Mouse (Mus musculus) hindbrain, embryonic 11.5 days (tissue): Measurements from ENCODE around the gene Hjurp. TPM values are rescaled to one million over a fixed set of nuclear protein-coding genes. Genes with fewer than 3 reads are reported as not detected.

Source experiments
- ATAC-seq: fragments of 200-750 bp; cut with Nextera tagmentation; 2 replicates; pipeline ENCODE4 v1.8.0; 2017; ENCODE audit warnings: mild to moderate bottlenecking, moderate TSS enrichment, moderate library complexity; ENCODE audit not compliant: low FRiP score
- DNase-seq: peaks from one replicate; pipeline ENCODE4 v3.0.0-alpha.2; 2015; ENCODE audit warnings: low spot score
- H3K27ac ChIP-seq: fragments of 300-500 bp; sonication (generic); 2 replicates; pipeline ENCODE4 v1.5.1; 2014; ENCODE audit warnings: mild to moderate bottlenecking, low read depth, low read length
- H3K27me3 ChIP-seq: fragments of 300-500 bp; sonication (generic); 2 replicates; pipeline ENCODE4 v1.6.1; 2014; ENCODE audit warnings: mild to moderate bottlenecking, low read length, moderate library complexity, mixed read lengths; ENCODE audit not compliant: control insufficient read depth, insufficient read depth
- H3K36me3 ChIP-seq: fragments of 300-500 bp; sonication (generic); 2 replicates; pipeline ENCODE4 v1.6.1; 2014; ENCODE audit warnings: mild to moderate bottlenecking, low read length, moderate library complexity, mixed read lengths; ENCODE audit not compliant: control insufficient read depth, insufficient read depth
- H3K4me1 ChIP-seq: fragments of 300-500 bp; sonication (generic); replicated peaks from 2 replicates; pipeline ENCODE4 v1.6.1; 2014; ENCODE audit warnings: low read length, mixed read lengths; ENCODE audit not compliant: control insufficient read depth, insufficient read depth
- H3K4me2 ChIP-seq: fragments of 300-500 bp; sonication (generic); replicated peaks from 2 replicates; pipeline ENCODE4 v1.6.1; 2014; ENCODE audit warnings: mild to moderate bottlenecking, low read depth, low read length
- H3K4me3 ChIP-seq: fragments of 300-500 bp; sonication (generic); 2 replicates; pipeline ENCODE4 v1.5.1; 2014; ENCODE audit warnings: low read depth, low read length
- H3K9ac ChIP-seq: fragments of 300-500 bp; sonication (generic); 2 replicates; pipeline ENCODE4 v1.6.1; 2014; ENCODE audit warnings: low read depth, low read length
- H3K9me3 ChIP-seq: fragments of 300-500 bp; sonication (generic); 2 replicates; pipeline ENCODE4 v1.6.1; 2016; ENCODE audit warnings: low read length; ENCODE audit not compliant: control insufficient read depth
- WGBS: fragments of 180-500 bp; shearing (Covaris S2); extraction: QIAGEN DNeasy Blood & Tissue Kit; methylation state at CpG from one replicate; pipeline ENCODE4 v1.1.7; 2014; 5-methylcytosine and 5-hydroxymethylcytosine counted together
- polyA plus RNA-seq: library from polyadenylated mRNA; unstranded; fragments of >200 nt; fragmentation: Nextera tagmentation; extraction: Ambion mirVana; gene quantifications from 2 replicates; pipeline ENCODE4 v1.2.1, GENCODE M21; 2014

Gene Hjurp
- polyA plus RNA-seq, 1 experiment from 2014 or later, result 136 TPM

DNA sequence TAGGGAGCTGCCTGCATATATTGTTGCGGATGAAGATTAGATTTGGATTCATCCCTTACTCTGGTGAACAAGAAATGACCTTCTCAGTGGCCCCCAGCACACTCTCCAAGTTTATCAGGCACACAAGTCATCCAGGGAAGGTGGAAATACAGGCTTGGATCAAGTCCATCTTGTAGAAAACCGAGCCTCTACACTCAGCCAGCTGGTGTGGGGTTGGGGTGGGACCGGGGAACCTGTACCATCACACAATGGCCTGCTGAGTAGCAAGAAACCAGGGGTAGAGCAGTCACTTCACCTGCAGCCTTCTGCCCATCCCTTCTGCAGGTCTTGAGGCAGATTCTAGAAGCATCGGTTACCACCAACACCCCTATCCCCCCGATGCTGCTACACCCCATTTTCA is 42.8 kb downstream of the Hjurp start:
- 46% methylated on average over 5 of the region's 5 CpGs for WGBS
- DNase-seq (no peak), ATAC-seq (no peak)
- Histone ChIP-seq H3K27ac (no peak overlapping the region), H3K4me3 (no peak overlapping the region), H3K4me1 (no peaks in the 10 kb centered on the region), H3K9ac (no peak overlapping the region), H3K4me2 (no peak overlapping the region), H3K36me3 (no peaks in the 10 kb centered on the region), H3K27me3 (no peaks in the 10 kb centered on the region), H3K9me3 (peaks cover 95% of the 10 kb centered on the region)

DNA sequence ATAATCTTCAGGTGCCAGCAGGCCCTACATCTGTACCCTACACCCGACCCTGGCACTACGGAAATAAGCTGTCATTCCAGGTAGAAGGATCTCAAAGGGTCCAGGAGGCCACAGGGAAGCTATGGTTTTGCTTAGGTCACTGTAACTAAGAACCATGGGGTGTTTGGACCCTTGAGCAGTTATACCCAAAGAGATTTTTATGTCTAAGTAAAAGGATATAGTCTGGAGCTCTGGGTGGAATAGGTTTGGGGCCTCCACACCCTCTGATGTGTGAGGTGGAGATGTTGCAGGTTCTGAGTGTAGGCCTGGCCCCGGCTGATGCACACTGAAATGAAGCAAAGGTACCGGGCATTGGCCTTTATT is 43.2 kb downstream of the Hjurp start:
- H3K27ac ChIP-seq, result no peak overlapping the region
- no peaks in the 10 kb centered on the region for H3K27me3 ChIP-seq
- DNase-seq (no peak), ATAC-seq (no peak)
- peaks cover 95% of the 10 kb centered on the region for H3K9me3 ChIP-seq
- no peaks in the 10 kb centered on the region for H3K4me1 ChIP-seq
- 66% methylated on average over 4 of the region's 4 CpGs for WGBS
- H3K4me2 ChIP-seq, result no peak overlapping the region
- H3K9ac ChIP-seq, result no peak overlapping the region
- H3K4me3 ChIP-seq, result no peak overlapping the region
- no peaks in the 10 kb centered on the region for H3K36me3 ChIP-seq

DNA sequence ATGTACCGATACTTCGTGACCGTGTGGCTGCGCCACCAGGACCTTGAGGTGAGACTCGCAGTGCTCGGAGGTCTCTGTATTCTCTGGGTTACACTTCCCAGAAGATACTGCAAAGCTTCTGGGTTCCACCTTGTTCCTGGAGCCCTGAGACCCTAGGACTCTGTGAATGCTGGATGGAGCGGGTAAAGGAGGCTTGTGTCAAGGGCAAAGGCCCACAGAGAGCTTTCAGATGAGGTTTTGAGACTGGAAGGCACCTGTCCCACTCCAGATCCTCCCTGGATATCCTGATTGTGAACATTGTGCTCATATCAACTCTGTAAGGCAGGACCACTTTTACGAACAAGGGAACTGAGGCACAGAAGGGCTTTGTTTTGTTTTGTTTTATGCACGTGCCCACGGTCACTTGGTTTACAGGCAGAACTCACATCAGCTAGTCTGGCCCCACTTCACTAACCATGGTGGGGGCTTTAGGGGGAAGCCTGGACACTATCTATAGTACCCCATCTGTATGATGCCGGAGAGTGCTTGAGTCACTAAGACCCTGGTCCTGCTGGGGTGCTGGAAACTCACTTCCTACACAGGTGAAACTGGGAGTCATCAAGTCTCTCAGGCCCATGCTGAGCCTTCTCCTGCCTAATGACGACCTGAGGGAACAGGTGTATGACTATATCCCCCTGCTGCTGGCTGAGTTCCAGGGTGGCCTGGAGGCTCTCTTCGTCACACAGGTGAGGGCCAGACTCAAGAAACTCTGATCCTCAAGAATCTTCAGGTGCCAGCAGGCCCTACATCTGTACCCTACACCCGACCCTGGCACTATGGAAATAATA is 43.8 kb downstream of the Hjurp start:
- H3K4me1 ChIP-seq, result no peaks in the 10 kb centered on the region
- WGBS, result 67% methylated on average over 14 of the region's 14 CpGs
- ATAC-seq, result no peak
- H3K9me3 ChIP-seq, result peaks cover 95% of the 10 kb centered on the region
- no peaks in the 10 kb centered on the region for H3K27me3 ChIP-seq
- H3K36me3 ChIP-seq, result no peaks in the 10 kb centered on the region
- DNase-seq, result no peak
- H3K9ac ChIP-seq, result no peak overlapping the region
- H3K27ac ChIP-seq, result no peak overlapping the region
- H3K4me2 ChIP-seq, result no peak overlapping the region
- no peak overlapping the region for H3K4me3 ChIP-seq

DNA sequence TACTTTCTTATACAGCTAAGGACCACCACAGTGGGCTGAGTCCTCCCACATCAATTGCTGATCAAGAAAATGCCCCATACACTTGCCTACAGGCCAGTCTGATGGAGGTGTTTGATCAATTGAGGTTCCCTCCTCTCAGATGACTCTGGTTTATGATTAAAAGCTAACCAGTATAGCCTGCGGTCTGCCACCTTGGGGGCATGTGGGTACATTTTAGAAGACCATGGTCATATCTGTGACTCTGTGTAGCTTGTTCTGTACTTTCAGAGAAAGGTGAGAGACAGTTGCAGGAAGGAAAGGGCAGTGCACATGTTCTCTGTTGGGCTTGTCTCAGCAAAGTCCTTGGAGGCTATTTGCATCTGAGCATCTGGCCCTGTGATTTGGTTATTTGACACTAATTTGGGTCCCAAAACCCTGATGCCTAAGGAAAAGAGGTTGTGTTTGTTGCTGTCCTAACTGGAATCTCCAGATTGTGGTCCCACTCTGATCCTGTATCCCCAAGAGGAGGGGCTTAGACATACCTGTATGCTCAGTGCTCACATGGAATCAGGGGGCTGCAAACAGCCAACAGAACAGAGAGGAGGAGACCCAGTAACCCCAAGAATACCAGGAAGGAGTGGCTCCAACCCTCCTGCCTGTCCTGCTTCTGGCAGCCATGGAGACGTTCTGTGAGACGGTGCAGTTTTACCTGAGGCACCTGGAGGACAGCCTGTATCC is 44.6 kb downstream of the Hjurp start:
- Histone ChIP-seq H3K4me1 (no peaks in the 10 kb centered on the region), H3K27ac (no peak overlapping the region), H3K36me3 (no peaks in the 10 kb centered on the region), H3K27me3 (no peaks in the 10 kb centered on the region), H3K4me3 (no peak overlapping the region), H3K9me3 (peaks cover 95% of the 10 kb centered on the region), H3K9ac (no peak overlapping the region), H3K4me2 (no peak overlapping the region)
- no peak for DNase-seq
- no peak for ATAC-seq
- 56% methylated on average over 3 of the region's 3 CpGs for WGBS

DNA sequence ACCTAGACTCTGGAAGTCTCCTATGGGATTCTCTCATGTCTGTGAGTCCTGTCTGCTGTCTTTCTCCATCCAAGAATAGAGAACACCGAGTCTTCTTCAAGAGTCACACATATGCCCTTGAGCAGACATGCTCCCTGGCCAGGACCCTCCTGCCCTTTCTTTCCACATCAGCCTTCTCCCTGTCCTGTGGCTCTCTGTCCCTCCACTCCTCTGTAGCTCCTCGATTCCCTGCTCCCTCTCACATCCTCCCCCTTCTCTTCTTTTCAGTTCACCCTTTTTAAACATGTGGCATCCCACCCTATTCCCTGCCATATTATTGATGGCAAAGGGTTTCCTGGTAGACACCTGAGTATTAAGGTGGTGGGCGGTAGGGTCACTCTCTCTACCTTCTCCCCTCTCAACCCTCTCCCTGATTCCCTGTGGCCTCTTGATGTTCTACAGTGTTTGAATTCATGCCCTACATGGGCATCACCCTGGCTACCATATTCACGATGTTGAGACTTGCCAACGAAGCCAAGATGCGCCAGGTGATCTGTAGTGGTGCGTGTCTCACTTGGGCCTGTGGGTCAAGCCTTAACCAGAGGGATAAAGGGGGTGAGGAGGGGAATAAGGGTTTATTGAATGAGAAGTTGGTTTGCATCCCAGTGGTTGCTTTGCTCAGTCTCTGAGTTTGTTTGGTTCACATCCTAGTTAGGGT is 45.5 kb downstream of the Hjurp start:
- Histone ChIP-seq H3K4me3 (no peak overlapping the region), H3K9me3 (peaks cover 96% of the 10 kb centered on the region), H3K36me3 (no peaks in the 10 kb centered on the region), H3K9ac (no peak overlapping the region), H3K27me3 (no peaks in the 10 kb centered on the region), H3K4me2 (no peak overlapping the region), H3K27ac (no peak overlapping the region), H3K4me1 (no peaks in the 10 kb centered on the region)
- ATAC-seq, result no peak
- WGBS, result 69% methylated on average over 7 of the region's 7 CpGs
- no peak for DNase-seq

DNA sequence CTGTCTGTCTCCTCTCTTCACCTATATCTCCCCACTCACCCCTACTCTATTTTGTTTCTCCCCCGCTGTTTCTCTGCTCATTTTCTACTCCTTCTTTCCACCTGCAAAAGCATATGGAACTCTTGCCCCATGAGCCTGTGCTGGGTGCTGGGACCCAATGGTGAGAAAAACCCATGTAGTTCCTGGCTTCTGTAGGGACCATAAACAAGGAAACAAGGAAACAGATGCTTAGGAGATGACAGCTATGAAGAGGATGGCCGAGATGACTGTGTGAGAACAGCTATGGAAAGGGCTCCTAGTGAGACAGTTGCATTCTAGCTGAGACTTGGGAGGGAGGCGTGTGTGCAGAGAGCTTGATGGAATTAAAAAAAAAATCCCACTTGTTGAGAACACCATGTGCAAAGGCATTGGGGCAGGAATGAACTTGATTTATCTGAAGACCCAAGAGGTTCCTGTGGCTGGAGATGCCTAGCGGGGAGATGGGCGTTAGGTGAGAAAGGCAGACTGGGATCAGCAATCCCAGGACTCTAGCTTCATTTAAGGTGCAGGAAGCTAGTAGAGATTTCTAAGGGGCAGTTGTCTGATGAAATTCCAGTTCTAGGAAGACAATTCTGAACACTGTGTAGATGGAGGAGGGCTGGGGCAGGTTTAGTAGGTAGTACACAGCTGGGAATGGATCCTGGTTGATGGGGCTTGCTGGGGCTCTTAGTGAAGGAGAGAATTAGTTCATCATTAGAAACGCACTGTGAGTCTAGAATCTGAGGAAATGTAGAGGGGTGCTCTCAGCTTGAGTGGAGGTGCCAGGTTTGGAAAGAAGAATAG is 46.2 kb downstream of the Hjurp start:
- Histone ChIP-seq H3K36me3 (no peaks in the 10 kb centered on the region), H3K4me2 (no peak overlapping the region), H3K27ac (no peak overlapping the region), H3K9ac (no peak overlapping the region), H3K27me3 (no peaks in the 10 kb centered on the region), H3K9me3 (peaks cover 99% of the 10 kb centered on the region), H3K4me1 (no peaks in the 10 kb centered on the region), H3K4me3 (no peak overlapping the region)
- no peak for DNase-seq
- WGBS, result 78% methylated on average over 6 of the region's 6 CpGs
- no peak for ATAC-seq

DNA sequence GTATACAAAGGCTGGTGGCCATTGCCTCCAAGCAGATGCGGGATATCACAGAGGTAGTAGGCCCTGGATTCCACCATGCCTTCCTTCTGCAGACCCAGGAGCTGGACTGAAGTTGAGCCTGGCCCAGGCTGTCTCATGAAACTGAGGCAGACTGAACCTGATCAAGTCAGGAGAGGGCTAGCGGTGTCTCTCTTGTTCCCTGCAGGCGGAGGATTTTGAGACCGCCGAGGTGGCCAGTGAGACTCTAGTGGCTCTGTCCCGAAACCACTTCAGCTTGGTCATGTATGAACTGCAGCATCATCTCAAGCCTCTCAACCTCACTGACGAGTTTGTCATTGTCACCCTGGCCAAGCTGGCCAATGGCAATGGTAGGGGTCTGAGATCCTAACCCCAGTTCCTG is 47.0 kb downstream of the Hjurp start:
- H3K27me3 ChIP-seq, result no peaks in the 10 kb centered on the region
- H3K4me1 ChIP-seq, result no peaks in the 10 kb centered on the region
- ATAC-seq, result no peak; the same call in 1 of the 2 replicates
- H3K36me3 ChIP-seq, result no peaks in the 10 kb centered on the region
- no peak overlapping the region for H3K27ac ChIP-seq
- H3K4me3 ChIP-seq, result no peak overlapping the region
- no peak overlapping the region for H3K4me2 ChIP-seq
- 75% methylated on average over 7 of the region's 7 CpGs for WGBS
- no peak overlapping the region for H3K9ac ChIP-seq
- peaks cover 99% of the 10 kb centered on the region for H3K9me3 ChIP-seq
- no peak for DNase-seq

DNA sequence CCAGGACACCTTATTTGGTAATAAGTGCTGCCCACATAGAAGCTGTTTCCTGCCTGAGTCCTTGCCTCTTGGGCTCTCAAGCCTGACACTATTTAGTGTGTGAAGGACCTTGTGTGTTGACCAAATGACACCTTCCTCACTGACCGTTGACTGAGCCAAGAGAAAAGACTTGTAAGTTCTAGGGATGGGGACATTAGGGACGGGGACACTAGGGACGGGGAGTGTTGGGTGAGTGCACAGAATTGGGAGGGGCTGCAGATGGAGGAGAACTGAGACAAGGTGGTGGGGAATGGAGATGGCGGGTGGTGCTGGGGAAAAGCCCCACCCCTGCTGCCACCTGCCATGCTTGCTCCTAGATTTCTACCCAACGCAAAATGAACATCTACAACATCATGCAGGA is 47.4 kb downstream of the Hjurp start:
- Histone ChIP-seq H3K9me3 (peaks cover 97% of the 10 kb centered on the region), H3K27me3 (no peaks in the 10 kb centered on the region), H3K4me1 (no peaks in the 10 kb centered on the region), H3K36me3 (no peaks in the 10 kb centered on the region), H3K4me2 (no peak overlapping the region), H3K27ac (no peak overlapping the region), H3K4me3 (no peak overlapping the region), H3K9ac (no peak overlapping the region)
- WGBS, result 87% methylated on average over 5 of the region's 5 CpGs
- ATAC-seq (peak; percentile 4; the same call in 1 of the 2 replicates), DNase-seq (no peak)
